Mouse (Mus musculus) G1E-ER4 (cell line): ENCODE measurements around the gene 1700013G24Rik. TPM values are rescaled to one million over a fixed set of nuclear protein-coding genes. Genes with fewer than 3 reads are reported as not detected.

Source experiments
- GATA1 ChIP-seq: IDR thresholded peaks from one replicate; pipeline ENCODE4 v1.8.0; 2012; ENCODE audit warnings: low read length, inconsistent platforms
- polyA plus RNA-seq: library from polyadenylated mRNA; stranded (reverse); fragments of >175 nt; gene quantifications from 2 replicates; pipeline ENCODE4 v1.2.3, GENCODE M21; 2012

1700013G24Rik gene
- polyA plus RNA-seq, 1 experiment = not detected

- no peak for TF ChIP-seq GATA1
Measured at GRCm38 (mm10) chr4:137449715-137450114, 3.4 kb upstream of the 1700013G24Rik start.

GRCm38 (mm10) chr4:137452190-137452589 lies 894 bp upstream of the 1700013G24Rik start:
- TF ChIP-seq GATA1 = no peak

- TF ChIP-seq GATA1 = no peak
Measured at GRCm38 (mm10) chr4:137454582-137454981, 1.5 kb downstream of the 1700013G24Rik start.

- no peak for TF ChIP-seq GATA1
Measured at GRCm38 (mm10) chr4:137456581-137456980, 3.5 kb downstream of the 1700013G24Rik start.

- TF ChIP-seq GATA1 = no peak
Measured at GRCm38 (mm10) chr4:137457292-137457691, 4.2 kb downstream of the 1700013G24Rik start.

GRCm38 (mm10) chr4:137458310-137458709 lies 5.2 kb downstream of the 1700013G24Rik start:
- TF ChIP-seq GATA1 = no peak

GRCm38 (mm10) chr4:137458861-137459260 lies 5.8 kb downstream of the 1700013G24Rik start:
- no peak for TF ChIP-seq GATA1

GRCm38 (mm10) chr4:137460676-137461075 lies 7.6 kb downstream of the 1700013G24Rik start:
- TF ChIP-seq GATA1 = no peak

- no peak for TF ChIP-seq GATA1
Measured at GRCm38 (mm10) chr4:137461217-137461616, 8.1 kb downstream of the 1700013G24Rik start.

GRCm38 (mm10) chr4:137461981-137462690 lies 9.1 kb downstream of the 1700013G24Rik start:
- TF ChIP-seq GATA1 = no peak

- TF ChIP-seq GATA1 = no peak
Measured at GRCm38 (mm10) chr4:137465125-137465787, 12.2 kb downstream of the 1700013G24Rik start.

GRCm38 (mm10) chr4:137466991-137467390 lies 13.9 kb downstream of the 1700013G24Rik start:
- TF ChIP-seq GATA1 = no peak

GRCm38 (mm10) chr4:137467525-137467924 lies 14.4 kb downstream of the 1700013G24Rik start:
- no peak for TF ChIP-seq GATA1

- TF ChIP-seq GATA1 = no peak
Measured at GRCm38 (mm10) chr4:137468260-137469080, 15.4 kb downstream of the 1700013G24Rik start, which contains the start of gene Hspg2. Gene Hspg2 (plus strand): TSS chr4:137468769.

- TF ChIP-seq GATA1 = no peak
Measured at GRCm38 (mm10) chr4:137469081-137469844, 16.2 kb downstream of the 1700013G24Rik start.
